Mouse (Mus musculus) heart, embryonic 15.5 days (tissue): ENCODE results near the gene Hibch. TPM values are rescaled to one million over a fixed set of nuclear protein-coding genes. Genes with fewer than 3 reads are reported as not detected.

Experiments used
- ATAC-seq: fragments of 200-750 bp; cut with Nextera tagmentation; replicated peaks from 2 replicates; pipeline ENCODE4 v1.8.0; 2017; ENCODE audit warnings: low read depth, moderate TSS enrichment; ENCODE audit not compliant: insufficient number of reproducible peaks, insufficient read depth, low FRiP score
- H3K27ac ChIP-seq: fragments of 300-500 bp; sonication (generic); 2 replicates; pipeline ENCODE4 v1.5.1; 2015; ENCODE audit warnings: mild to moderate bottlenecking, inconsistent platforms
- H3K27me3 ChIP-seq: fragments of 300-500 bp; sonication (generic); 2 replicates; pipeline ENCODE4 v1.6.1; 2015; ENCODE audit warnings: inconsistent platforms
- H3K36me3 ChIP-seq: fragments of 300-500 bp; sonication (generic); 2 replicates; pipeline ENCODE4 v1.6.1; 2015; ENCODE audit warnings: mild to moderate bottlenecking, inconsistent platforms
- H3K4me1 ChIP-seq: fragments of 300-500 bp; sonication (generic); replicated peaks from 2 replicates; pipeline ENCODE4 v1.6.1; 2015; ENCODE audit warnings: inconsistent platforms
- H3K4me2 ChIP-seq: fragments of 300-500 bp; sonication (generic); 2 replicates; pipeline ENCODE4 v1.6.1; 2015; ENCODE audit warnings: inconsistent platforms, mild to moderate bottlenecking, moderate library complexity
- H3K4me3 ChIP-seq: fragments of 300-500 bp; sonication (generic); 2 replicates; pipeline ENCODE4 v1.5.1; 2015; ENCODE audit warnings: mild to moderate bottlenecking, inconsistent platforms
- H3K9ac ChIP-seq: fragments of 300-500 bp; sonication (generic); 2 replicates; pipeline ENCODE4 v1.6.1; 2015; ENCODE audit warnings: mild to moderate bottlenecking, inconsistent platforms
- H3K9me3 ChIP-seq: fragments of 300-500 bp; sonication (generic); replicated peaks from 2 replicates; pipeline ENCODE4 v1.6.1; 2016; ENCODE audit warnings: inconsistent platforms
- WGBS: fragments of 180-500 bp; shearing (Covaris S2); methylation state at CpG from one replicate; pipeline ENCODE4 v1.1.7; 2015; ENCODE audit warnings: mixed read lengths; 5-methylcytosine and 5-hydroxymethylcytosine counted together
- polyA plus RNA-seq: library from polyadenylated mRNA; unstranded; fragments of >200 nt; fragmentation: Nextera tagmentation; extraction: Ambion mirVana; gene quantifications from 2 replicates; pipeline ENCODE4 v1.2.1, GENCODE M21; 2015

The Hibch gene
- polyA plus RNA-seq, 1 experiment from 2014 or later: 31.3 TPM

DNA sequence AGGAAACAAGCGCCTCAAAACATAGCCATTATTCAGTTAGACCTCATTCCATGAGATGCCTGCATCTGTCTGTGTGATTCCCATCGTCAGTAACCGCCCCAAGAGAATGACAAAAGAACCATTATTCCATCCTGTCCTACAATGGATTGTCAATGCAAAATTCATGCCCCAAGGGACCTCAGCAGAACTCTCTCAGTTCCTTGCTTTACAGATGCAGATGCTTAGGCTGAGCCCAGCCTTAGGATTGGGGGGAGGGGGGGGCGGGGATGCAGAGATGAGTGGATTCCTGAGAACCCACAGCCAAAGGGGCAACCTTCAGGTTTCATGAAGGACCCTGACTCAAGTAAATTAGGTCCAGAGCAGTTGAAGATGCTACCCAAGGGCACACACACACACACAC, 108.8 kb downstream of the Hibch start:
- Histone ChIP-seq H3K27me3 (0 out of 2 replicates have a peak, but pooled peaks cover 6% of the 10 kb centered on the region), H3K4me2 (peak overlapping the region; percentile 96), H3K9me3 (no peaks in the 10 kb centered on the region), H3K9ac (no peak overlapping the region), H3K27ac (no peak overlapping the region), H3K36me3 (no peaks in the 10 kb centered on the region), H3K4me3 (no peak overlapping the region), H3K4me1 (peaks cover 14% of the 10 kb centered on the region)
- ATAC-seq: no peak
- WGBS: 36% methylated on average over 4 of the region's 4 CpGs

DNA sequence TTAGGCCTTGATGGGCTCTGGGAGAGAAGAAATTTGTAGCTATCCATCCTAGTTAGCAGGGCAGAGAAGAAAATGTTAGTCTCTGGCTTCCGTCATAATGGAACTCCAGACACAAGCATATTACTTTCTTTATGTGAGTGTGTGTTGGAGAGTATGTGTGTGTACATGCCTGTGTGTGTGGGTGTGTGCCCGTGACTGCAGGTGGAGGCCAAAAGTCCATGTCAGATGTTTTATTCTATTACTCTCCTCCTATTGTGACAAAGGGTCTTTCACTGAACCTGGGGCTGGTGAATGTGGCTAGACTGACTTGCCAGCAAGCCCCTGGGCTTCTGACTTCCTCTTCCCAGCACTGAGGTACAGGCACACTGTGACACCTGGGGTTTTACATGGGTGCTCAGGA, 109.7 kb downstream of the Hibch start:
- H3K9me3 ChIP-seq: no peaks in the 10 kb centered on the region
- no peaks in the 10 kb centered on the region for H3K36me3 ChIP-seq
- peaks cover 14% of the 10 kb centered on the region for H3K4me1 ChIP-seq
- no peak overlapping the region for H3K4me3 ChIP-seq
- WGBS: 82% methylated on average over 2 of the region's 2 CpGs
- H3K9ac ChIP-seq: no peak overlapping the region
- H3K27ac ChIP-seq: no peak overlapping the region
- no peak for ATAC-seq
- H3K4me2 ChIP-seq: no peak overlapping the region
- H3K27me3 ChIP-seq: 0 out of 2 replicates have a peak, but pooled peaks cover 6% of the 10 kb centered on the region

GRCm38 (mm10) chr1:52955102-52955501, 110.4 kb downstream of the Hibch start:
- H3K27me3 ChIP-seq: 0 out of 2 replicates have a peak, but pooled peaks cover 6% of the 10 kb centered on the region
- no peaks in the 10 kb centered on the region for H3K9me3 ChIP-seq
- H3K36me3 ChIP-seq: no peaks in the 10 kb centered on the region
- no peak for ATAC-seq
- H3K4me2 ChIP-seq: no peak overlapping the region
- no peak overlapping the region for H3K4me3 ChIP-seq
- H3K9ac ChIP-seq: no peak overlapping the region
- 31% methylated on average over 6 of the region's 6 CpGs for WGBS
- peaks cover 14% of the 10 kb centered on the region for H3K4me1 ChIP-seq
- H3K27ac ChIP-seq: no peak overlapping the region

DNA sequence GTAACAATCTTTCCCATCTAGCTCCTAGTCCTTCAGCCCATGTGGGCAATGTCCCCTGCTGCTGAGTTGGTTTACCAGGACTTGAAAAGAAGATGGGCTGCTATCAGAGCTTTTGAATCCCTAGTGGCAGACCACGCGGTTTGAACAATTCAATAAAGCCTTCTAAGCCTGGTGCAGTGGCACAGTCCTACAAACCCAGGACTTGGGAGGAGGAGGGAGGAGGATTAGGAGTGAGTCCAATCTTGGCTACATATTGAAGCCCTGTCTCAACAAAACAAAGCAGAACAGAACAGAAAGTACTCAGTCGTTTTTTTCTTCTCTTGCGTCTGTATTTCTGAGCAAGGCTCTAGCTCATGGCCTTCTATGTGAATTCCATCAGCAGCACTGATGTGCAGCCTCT, 112.0 kb downstream of the Hibch start:
- Histone ChIP-seq H3K27ac (no peak overlapping the region), H3K9ac (no peak overlapping the region), H3K4me1 (peaks cover 14% of the 10 kb centered on the region), H3K27me3 (0 out of 2 replicates have a peak, but pooled peaks cover 6% of the 10 kb centered on the region), H3K4me2 (no peak overlapping the region), H3K4me3 (no peak overlapping the region), H3K36me3 (no peaks in the 10 kb centered on the region), H3K9me3 (no peaks in the 10 kb centered on the region)
- 59% methylated on average over 4 of the region's 4 CpGs for WGBS
- no peak for ATAC-seq

DNA sequence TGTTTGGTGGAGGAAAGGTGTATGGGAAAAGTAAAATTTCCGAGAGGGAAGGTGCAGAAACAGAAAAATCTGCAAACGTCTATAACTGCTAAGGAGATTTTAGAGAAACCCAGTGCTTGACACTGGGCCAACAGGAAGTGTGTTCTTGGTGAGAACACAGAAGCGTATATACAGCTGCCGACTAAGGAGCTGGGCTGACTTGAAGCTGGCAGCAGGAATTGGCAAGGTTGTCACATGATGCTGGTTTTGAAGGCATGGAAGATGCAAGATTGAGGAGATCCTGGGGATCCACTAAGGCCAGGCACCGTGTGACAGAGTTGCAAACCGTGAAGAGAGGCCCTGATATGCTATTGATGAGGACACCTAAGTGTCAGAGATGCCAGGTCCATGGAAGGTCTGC, 115.5 kb downstream of the Hibch start:
- Histone ChIP-seq H3K27me3 (no peaks in the 10 kb centered on the region), H3K4me2 (no peak overlapping the region), H3K9ac (no peak overlapping the region), H3K4me1 (no peaks in the 10 kb centered on the region), H3K27ac (no peak overlapping the region), H3K9me3 (no peaks in the 10 kb centered on the region), H3K4me3 (no peak overlapping the region), H3K36me3 (no peaks in the 10 kb centered on the region)
- WGBS: 57% methylated on average over 6 of the region's 6 CpGs
- no peak for ATAC-seq

DNA sequence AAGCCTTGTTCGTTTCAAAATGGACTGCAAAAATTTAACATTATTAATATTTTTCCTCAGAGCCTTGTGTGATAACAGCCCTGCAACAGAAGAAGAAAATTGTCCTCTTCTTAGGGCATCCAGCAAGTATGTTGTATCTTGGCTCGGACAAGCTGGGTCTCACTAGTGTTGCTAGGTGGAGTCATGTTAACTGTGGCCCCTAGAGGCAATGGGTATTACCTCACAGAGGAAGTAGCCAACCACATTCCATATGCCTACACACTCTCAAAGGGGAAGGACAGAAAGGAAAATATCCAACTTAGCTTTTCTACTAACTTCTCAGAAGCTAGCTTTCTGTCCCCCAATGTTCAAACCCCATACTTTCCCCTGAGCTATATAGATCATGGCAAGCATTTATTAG, 118.4 kb downstream of the Hibch start:
- H3K4me1 ChIP-seq: no peaks in the 10 kb centered on the region
- H3K36me3 ChIP-seq: no peaks in the 10 kb centered on the region
- no peak overlapping the region for H3K4me3 ChIP-seq
- ATAC-seq: no peak
- no peak overlapping the region for H3K4me2 ChIP-seq
- no peaks in the 10 kb centered on the region for H3K27me3 ChIP-seq
- H3K9ac ChIP-seq: no peak overlapping the region
- no peaks in the 10 kb centered on the region for H3K9me3 ChIP-seq
- H3K27ac ChIP-seq: no peak overlapping the region
- WGBS: 64% methylated on average over 2 of the region's 2 CpGs

DNA sequence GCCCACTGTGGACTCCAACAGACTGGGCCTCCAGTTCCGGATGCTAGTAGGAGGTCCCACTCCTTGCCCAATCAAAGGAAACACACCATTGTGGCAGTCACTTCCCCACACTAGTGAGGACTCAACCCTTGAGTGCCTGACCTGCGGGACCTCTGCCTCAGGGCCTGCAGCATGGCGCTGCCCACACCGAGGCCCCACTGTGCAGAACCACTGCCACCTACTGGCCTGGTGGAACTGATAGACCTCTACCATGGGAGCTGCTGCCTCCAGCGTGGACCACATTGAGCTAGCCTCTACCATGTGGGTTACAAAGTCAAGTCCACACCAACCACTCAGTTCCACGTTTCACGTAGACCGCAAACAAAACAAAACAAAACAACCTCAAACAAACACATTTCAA, 119.9 kb downstream of the Hibch start:
- Histone ChIP-seq H3K4me1 (no peaks in the 10 kb centered on the region), H3K36me3 (no peaks in the 10 kb centered on the region), H3K27me3 (no peaks in the 10 kb centered on the region), H3K4me2 (no peak overlapping the region), H3K27ac (no peak overlapping the region), H3K9ac (no peak overlapping the region), H3K9me3 (no peaks in the 10 kb centered on the region), H3K4me3 (no peak overlapping the region)
- 82% methylated on average over 8 of the region's 8 CpGs for WGBS
- ATAC-seq: no peak

Other genes with a start within 250 kb of the Hibch start
- gene Nemp2, start 214.2 kb upstream of the Hibch start, polyA plus RNA-seq: 4.4 and 5.2 TPM in 2 replicates
- 2.7 and 3.3 TPM in 2 replicates for gene Mfsd6, start 117.5 kb upstream of the Hibch start, polyA plus RNA-seq
- gene Inpp1, start 27.2 kb upstream of the Hibch start, polyA plus RNA-seq: 15.4 and 20.7 TPM in 2 replicates
- 0.86 and 0.88 TPM in 2 replicates for gene 1700019D03Rik, start 175.2 kb downstream of the Hibch start, polyA plus RNA-seq
- gene Mstn, start 216.7 kb downstream of the Hibch start, polyA plus RNA-seq: 2.0 TPM in 2 replicates